17 mouse cellular contexts compared by ENCODE assay signal in the genomic region with DNA sequence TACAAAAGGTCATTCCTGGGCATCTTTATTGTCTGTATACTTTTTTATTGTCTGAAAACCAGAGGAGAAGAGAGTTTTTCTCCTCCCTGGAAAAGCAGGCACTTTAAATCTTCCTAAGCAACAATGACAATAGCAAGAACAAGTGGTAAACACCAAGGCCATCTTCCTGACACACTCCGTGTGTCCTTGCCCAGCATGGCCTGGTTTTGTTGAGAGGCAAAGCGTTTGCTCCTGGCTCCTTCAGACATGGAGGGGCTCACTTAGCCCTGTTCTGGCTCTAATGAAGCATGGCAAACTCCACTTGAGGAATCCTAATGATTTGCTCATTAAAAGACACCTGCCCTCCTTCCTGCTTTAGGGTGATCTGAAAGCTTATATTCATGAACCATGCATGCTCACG.
"Had no signal": no experiment of that assay in that cellular context is flagged by ENCODE, and none has a peak within 500 bp of the region (broad histone marks: within the 10 kb centered on the region; RNA-seq: fewer than 3 reads in every experiment).

No protein-coding gene starts in this region.

- H3K27ac ChIP-seq: midbrain, embryonic 10.5 days; midbrain, embryonic 12.5 days; neural tube, embryonic 13.5 days; neural tube, embryonic 15.5 days had no signal

- DNase-seq: lung, adult 18-20 months; lung, embryonic 14.5 days; lung, postnatal 10 days; lung, postnatal 4 days; midbrain, embryonic 14.5 days; right cerebral cortex, adult 18-20 months; right cerebral cortex, postnatal 25 days; right cerebral cortex, postnatal 4 days; spleen, adult 18-20 months; thymus, adult 18-20 months; thymus, postnatal 14 days; thymus, postnatal 36 days had no signal

- H3K4me3 ChIP-seq: midbrain, embryonic 10.5 days; midbrain, embryonic 12.5 days; myocyte; neural tube, embryonic 13.5 days; neural tube, embryonic 15.5 days had no signal
